ENCODE assay signal across 25 mouse cellular contexts in genomic region chr3:38435828-38436227, GRCm38 (mm10).
"Had no signal": no experiment of that assay in that cellular context is flagged by ENCODE, and none has a peak within 500 bp of the region (broad histone marks: within the 10 kb centered on the region; RNA-seq: fewer than 3 reads in every experiment).

No protein-coding gene starts in this region.

- H3K4me2 ChIP-seq: heart, embryonic 11.5 days; heart, embryonic 13.5 days; heart, embryonic 15.5 days; hindbrain, embryonic 14.5 days; intestine, embryonic 15.5 days; limb, embryonic 12.5 days had no signal

- H3K4me3 ChIP-seq: gastrocnemius, adult 2 months; heart, adult 2 months; heart, embryonic 13.5 days; heart, embryonic 15.5 days; intestine, embryonic 15.5 days; layer of hippocampus, adult 2 months; left cerebral cortex, adult 2 months; limb, embryonic 10.5 days; limb, embryonic 12.5 days had no signal

- H3K9me3 ChIP-seq: heart, embryonic 13.5 days; heart, embryonic 15.5 days; intestine, embryonic 15.5 days; limb, embryonic 10.5 days; limb, embryonic 12.5 days had no signal

- DNase-seq: gastrocnemius, adult 2 months; gastrocnemius, postnatal 10 days; gastrocnemius, postnatal 36 days; heart, adult 11 months; heart, adult 2 months; heart, postnatal 14 days; heart, postnatal 36 days; kidney, adult 18-20 months; kidney, adult 8-10 months; kidney, postnatal 10 days; kidney, postnatal 25 days; kidney, postnatal 4 days; liver had no signal

- ATAC-seq: hindbrain, embryonic 16.5 days; inflammation-experienced regulatory T-cells, adult 6 months; intestine, embryonic 15.5 days; intestine, postnatal 0 days had no signal

- H3K36me3 ChIP-seq: heart, embryonic 13.5 days; heart, embryonic 15.5 days; intestine, embryonic 15.5 days; limb, embryonic 10.5 days; limb, embryonic 12.5 days had no signal

- H3K27ac ChIP-seq: gastrocnemius, adult 2 months; heart, adult 2 months; heart, embryonic 13.5 days; heart, embryonic 15.5 days; hindbrain, embryonic 14.5 days; intestine, embryonic 15.5 days; layer of hippocampus, adult 2 months; left cerebral cortex, adult 2 months; limb, embryonic 10.5 days; limb, embryonic 12.5 days had no signal

- H3K27me3 ChIP-seq: heart, embryonic 13.5 days; heart, embryonic 15.5 days; intestine, embryonic 15.5 days; limb, embryonic 12.5 days had no signal

- H3K4me1 ChIP-seq: intestine, embryonic 15.5 days had no signal

- H3K9ac ChIP-seq: heart, embryonic 13.5 days; heart, embryonic 15.5 days; hindbrain, embryonic 14.5 days; intestine, embryonic 15.5 days; limb, embryonic 12.5 days had no signal
